Mouse (Mus musculus): ENCODE results near the gene Tlcd2. TPM values are rescaled to one million over a fixed set of nuclear protein-coding genes. Genes with fewer than 3 reads are reported as not detected.
"Not testable (repeated sequence)": the region's sequence is repeated elsewhere in the genome, so short reads cannot be mapped to it uniquely, and the experiment has no call there.

Tlcd2 gene
- polyA plus RNA-seq, 1 experiment from 2014 or later: 8.9 TPM

- H3K27me3 ChIP-seq (ENCODE audit: control insufficient read depth, insufficient read depth, low read length): no peaks in the 10 kb centered on the region
- no peaks in the 10 kb centered on the region for H3K9me3 ChIP-seq (ENCODE audit: control insufficient read depth, low read length)
- H3K27ac ChIP-seq (ENCODE audit: low read depth, low read length): 0 out of 2 replicates have a peak within 1 kb of the TSS, but pooled peaks have one; percentile 22
- peaks cover 9% of the 10 kb centered on the region for H3K4me1 ChIP-seq (ENCODE audit: control insufficient read depth, insufficient read depth, low read length)
- ATAC-seq (ENCODE audit: low FRiP score) (peak; percentile 93), DNase-seq (ENCODE audit: low spot score, missing footprints) (peak; percentile 98)
- H3K9ac ChIP-seq (ENCODE audit: low read length): peak within 1 kb of the TSS; percentile 66
- H3K4me2 ChIP-seq: peak within 1 kb of the TSS; percentile 97
- H3K36me3 ChIP-seq (ENCODE audit: control insufficient read depth, insufficient read depth, low read length): no peaks in the 10 kb centered on the region
- H3K4me3 ChIP-seq (ENCODE audit: low read depth, low read length): peak within 1 kb of the TSS; percentile 58
- 3% methylated on average over 56 of the region's 56 CpGs for WGBS
Observed at GRCm38 (mm10) chr11:75453991-75454930, 7.3 kb upstream of the Tlcd2 start, which contains the start of gene Wdr81. TSS of gene Wdr81 (minus strand) at chr11:75454717.

GRCm38 (mm10) chr11:75455041-75455736 lies 6.3 kb upstream of the Tlcd2 start:
- no peak for DNase-seq (ENCODE audit: low spot score, missing footprints)
- peak overlapping the region; percentile 58 for H3K4me3 ChIP-seq (ENCODE audit: low read depth, low read length)
- peaks cover 16% of the 10 kb centered on the region for H3K4me1 ChIP-seq (ENCODE audit: control insufficient read depth, insufficient read depth, low read length)
- H3K4me2 ChIP-seq: peak overlapping the region; percentile 97
- H3K27ac ChIP-seq (ENCODE audit: low read depth, low read length): 0 out of 2 replicates have a peak overlapping the region, but pooled peaks have one; percentile 22
- H3K27me3 ChIP-seq (ENCODE audit: control insufficient read depth, insufficient read depth, low read length): no peaks in the 10 kb centered on the region
- H3K9me3 ChIP-seq (ENCODE audit: control insufficient read depth, low read length): no peaks in the 10 kb centered on the region
- peak overlapping the region; percentile 66 for H3K9ac ChIP-seq (ENCODE audit: low read length)
- ATAC-seq (ENCODE audit: low FRiP score): no peak
- 82% methylated on average over 10 of the region's 10 CpGs for WGBS
- H3K36me3 ChIP-seq (ENCODE audit: control insufficient read depth, insufficient read depth, low read length): no peaks in the 10 kb centered on the region

- H3K27me3 ChIP-seq (ENCODE audit: control insufficient read depth, insufficient read depth, low read length); H3K4me2 ChIP-seq; DNase-seq (ENCODE audit: low spot score, missing footprints); H3K9me3 ChIP-seq (ENCODE audit: control insufficient read depth, low read length); H3K27ac ChIP-seq (ENCODE audit: low read depth, low read length); H3K4me3 ChIP-seq (ENCODE audit: low read depth, low read length); H3K9ac ChIP-seq (ENCODE audit: low read length); H3K36me3 ChIP-seq (ENCODE audit: control insufficient read depth, insufficient read depth, low read length); ATAC-seq (ENCODE audit: low FRiP score): not testable (repeated sequence)
- 92% methylated on average over 2 of the region's 2 CpGs for WGBS
- H3K4me1 ChIP-seq (ENCODE audit: control insufficient read depth, insufficient read depth, low read length): peaks cover 17% of the 10 kb centered on the region
Observed at GRCm38 (mm10) chr11:75455971-75456370, 5.5 kb upstream of the Tlcd2 start.

GRCm38 (mm10) chr11:75456440-75456871 lies 5.1 kb upstream of the Tlcd2 start:
- 84% methylated on average over 7 of the region's 7 CpGs for WGBS
- Histone ChIP-seq H3K4me1 (ENCODE audit: control insufficient read depth, insufficient read depth, low read length) (peaks cover 17% of the 10 kb centered on the region), H3K9me3 (ENCODE audit: control insufficient read depth, low read length) (no peaks in the 10 kb centered on the region), H3K9ac (ENCODE audit: low read length) (no peak overlapping the region), H3K36me3 (ENCODE audit: control insufficient read depth, insufficient read depth, low read length) (no peaks in the 10 kb centered on the region), H3K4me2 (no peak overlapping the region), H3K27ac (ENCODE audit: low read depth, low read length) (no peak overlapping the region), H3K27me3 (ENCODE audit: control insufficient read depth, insufficient read depth, low read length) (no peaks in the 10 kb centered on the region), H3K4me3 (ENCODE audit: low read depth, low read length) (no peak overlapping the region)
- no peak for ATAC-seq (ENCODE audit: low FRiP score)
- DNase-seq (ENCODE audit: low spot score, missing footprints): no peak

GRCm38 (mm10) chr11:75458169-75458568 lies 3.3 kb upstream of the Tlcd2 start:
- ATAC-seq (ENCODE audit: low FRiP score) (no peak), DNase-seq (ENCODE audit: low spot score, missing footprints) (peak; percentile 87)
- Histone ChIP-seq H3K9ac (ENCODE audit: low read length) (no peak overlapping the region), H3K27ac (ENCODE audit: low read depth, low read length) (no peak overlapping the region), H3K4me3 (ENCODE audit: low read depth, low read length) (no peak overlapping the region), H3K27me3 (ENCODE audit: control insufficient read depth, insufficient read depth, low read length) (no peaks in the 10 kb centered on the region), H3K36me3 (ENCODE audit: control insufficient read depth, insufficient read depth, low read length) (no peaks in the 10 kb centered on the region), H3K4me2 (no peak overlapping the region), H3K4me1 (ENCODE audit: control insufficient read depth, insufficient read depth, low read length) (peaks cover 26% of the 10 kb centered on the region), H3K9me3 (ENCODE audit: control insufficient read depth, low read length) (no peaks in the 10 kb centered on the region)
- WGBS: 15% methylated on average over 3 of the region's 3 CpGs

- Histone ChIP-seq H3K4me1 (ENCODE audit: control insufficient read depth, insufficient read depth, low read length) (peaks cover 26% of the 10 kb centered on the region), H3K36me3 (ENCODE audit: control insufficient read depth, insufficient read depth, low read length) (no peaks in the 10 kb centered on the region), H3K9me3 (ENCODE audit: control insufficient read depth, low read length) (no peaks in the 10 kb centered on the region), H3K9ac (ENCODE audit: low read length) (no peak overlapping the region), H3K27me3 (ENCODE audit: control insufficient read depth, insufficient read depth, low read length) (no peaks in the 10 kb centered on the region), H3K4me3 (ENCODE audit: low read depth, low read length) (no peak overlapping the region), H3K4me2 (no peak overlapping the region), H3K27ac (ENCODE audit: low read depth, low read length) (no peak overlapping the region)
- ATAC-seq (ENCODE audit: low FRiP score) (no peak), DNase-seq (ENCODE audit: low spot score, missing footprints) (no peak)
- WGBS: 85% methylated on average over 8 of the region's 8 CpGs
Observed at GRCm38 (mm10) chr11:75458628-75459041, 2.9 kb upstream of the Tlcd2 start.

- Histone ChIP-seq H3K27ac (ENCODE audit: low read depth, low read length) (no peak overlapping the region), H3K4me3 (ENCODE audit: low read depth, low read length) (no peak overlapping the region), H3K4me2 (no peak overlapping the region)
Observed at GRCm38 (mm10) chr11:75459141-75459711, 2.3 kb upstream of the Tlcd2 start.

GRCm38 (mm10) chr11:75459751-75460102 lies 1.8 kb upstream of the Tlcd2 start:
- ATAC-seq (ENCODE audit: low FRiP score) (no peak), DNase-seq (ENCODE audit: low spot score, missing footprints) (no peak)
- peaks cover 20% of the 10 kb centered on the region for H3K4me1 ChIP-seq (ENCODE audit: control insufficient read depth, insufficient read depth, low read length)
- H3K9me3 ChIP-seq (ENCODE audit: control insufficient read depth, low read length): no peaks in the 10 kb centered on the region
- H3K9ac ChIP-seq (ENCODE audit: low read length): peak overlapping the region; percentile 54; the same call in 1 of the 2 replicates
- H3K27me3 ChIP-seq (ENCODE audit: control insufficient read depth, insufficient read depth, low read length): no peaks in the 10 kb centered on the region
- H3K4me3 ChIP-seq (ENCODE audit: low read depth, low read length): peak overlapping the region; percentile 62; the same call in 1 of the 2 replicates
- peak overlapping the region; percentile 91 for H3K4me2 ChIP-seq
- no peaks in the 10 kb centered on the region for H3K36me3 ChIP-seq (ENCODE audit: control insufficient read depth, insufficient read depth, low read length)
- H3K27ac ChIP-seq (ENCODE audit: low read depth, low read length): no peak overlapping the region; the same call in 1 of the 2 replicates
- 29% methylated on average over 5 of the region's 5 CpGs for WGBS

More at GRCm38 (mm10) chr11:75459141-75459711, 2.3 kb upstream of the Tlcd2 start:
- WGBS: 82% methylated on average over 5 of the region's 5 CpGs
- Histone ChIP-seq H3K36me3 (ENCODE audit: control insufficient read depth, insufficient read depth, low read length) (no peaks in the 10 kb centered on the region), H3K27me3 (ENCODE audit: control insufficient read depth, insufficient read depth, low read length) (no peaks in the 10 kb centered on the region), H3K9ac (ENCODE audit: low read length) (no peak overlapping the region), H3K9me3 (ENCODE audit: control insufficient read depth, low read length) (no peaks in the 10 kb centered on the region), H3K4me1 (ENCODE audit: control insufficient read depth, insufficient read depth, low read length) (peaks cover 21% of the 10 kb centered on the region)
- no peak for ATAC-seq (ENCODE audit: low FRiP score)
- no peak for DNase-seq (ENCODE audit: low spot score, missing footprints)
